Mouse (Mus musculus) kidney, adult 9 months (tissue): ENCODE results near the gene Traf1.

ENCODE experiments used
- DNase-seq: peaks from one replicate; pipeline ENCODE4 v3.0.0; 2022

Traf1 gene

GRCm38 (mm10) chr2:34961481-34962036 is at the start of gene Traf1:
Gene Traf1 (minus strand): TSS chr2:34961772.
- peak; percentile 57 for DNase-seq

- no peak for DNase-seq
Measured at GRCm38 (mm10) chr2:34998956-34999355, 37.4 kb upstream of the Traf1 start.

- no peak for DNase-seq
Measured at GRCm38 (mm10) chr2:34996506-34996905, 34.9 kb upstream of the Traf1 start.

- no peak for DNase-seq
Measured at GRCm38 (mm10) chr2:34993696-34994356, 32.3 kb upstream of the Traf1 start.

GRCm38 (mm10) chr2:34992729-34993695 is 31.4 kb upstream of the Traf1 start:
- no peak for DNase-seq

- DNase-seq: no peak
Measured at GRCm38 (mm10) chr2:34991966-34992365, 30.4 kb upstream of the Traf1 start.

- DNase-seq: no peak
Measured at GRCm38 (mm10) chr2:34989749-34990148, 28.2 kb upstream of the Traf1 start.

- no peak for DNase-seq
Measured at GRCm38 (mm10) chr2:34987595-34987994, 26.0 kb upstream of the Traf1 start.

- DNase-seq: no peak
Measured at GRCm38 (mm10) chr2:34984885-34985284, 23.3 kb upstream of the Traf1 start.

- peak; percentile 32 for DNase-seq
Measured at GRCm38 (mm10) chr2:34982906-34983698, 21.5 kb upstream of the Traf1 start.

- DNase-seq: no peak
Measured at GRCm38 (mm10) chr2:34982096-34982724, 20.6 kb upstream of the Traf1 start.

- no peak for DNase-seq
Measured at GRCm38 (mm10) chr2:34979459-34980011, 18.0 kb upstream of the Traf1 start.

GRCm38 (mm10) chr2:34978226-34978625 is 16.7 kb upstream of the Traf1 start:
- no peak for DNase-seq

- DNase-seq: no peak
Measured at GRCm38 (mm10) chr2:34976945-34977658, 15.5 kb upstream of the Traf1 start.

- DNase-seq: no peak
Measured at GRCm38 (mm10) chr2:34976447-34976846, 14.9 kb upstream of the Traf1 start.

GRCm38 (mm10) chr2:34973087-34973486 is 11.5 kb upstream of the Traf1 start:
- DNase-seq: no peak

- DNase-seq: no peak
Measured at GRCm38 (mm10) chr2:34971080-34971888, 9.7 kb upstream of the Traf1 start.

- peak; percentile 80 for DNase-seq
Measured at GRCm38 (mm10) chr2:34970092-34970750, 8.6 kb upstream of the Traf1 start.

- DNase-seq: no peak
Measured at GRCm38 (mm10) chr2:34969166-34969565, 7.6 kb upstream of the Traf1 start.
